Mouse (Mus musculus) brain, embryonic 14.5 days (tissue): ENCODE measurements around the gene 9530068E07Rik.

Source experiments
- CTCF ChIP-seq: fragments of 200-500 bp; IDR thresholded peaks from 2 replicates; pipeline ENCODE4 v1.5.1; 2012; ENCODE audit warnings: inconsistent platforms, mild to moderate bottlenecking, moderate library complexity, borderline replicate concordance; ENCODE audit not compliant: insufficient read depth, insufficient read length; ENCODE audit errors: extremely low read depth
- POLR2A ChIP-seq: fragments of 200-500 bp; IDR thresholded peaks from 2 replicates; pipeline ENCODE4 v1.6.1; 2012; ENCODE audit warnings: mild to moderate bottlenecking, inconsistent platforms, borderline replicate concordance; ENCODE audit not compliant: poor library complexity, insufficient read depth, insufficient read length, severe bottlenecking; ENCODE audit errors: extremely low read depth

DNA sequence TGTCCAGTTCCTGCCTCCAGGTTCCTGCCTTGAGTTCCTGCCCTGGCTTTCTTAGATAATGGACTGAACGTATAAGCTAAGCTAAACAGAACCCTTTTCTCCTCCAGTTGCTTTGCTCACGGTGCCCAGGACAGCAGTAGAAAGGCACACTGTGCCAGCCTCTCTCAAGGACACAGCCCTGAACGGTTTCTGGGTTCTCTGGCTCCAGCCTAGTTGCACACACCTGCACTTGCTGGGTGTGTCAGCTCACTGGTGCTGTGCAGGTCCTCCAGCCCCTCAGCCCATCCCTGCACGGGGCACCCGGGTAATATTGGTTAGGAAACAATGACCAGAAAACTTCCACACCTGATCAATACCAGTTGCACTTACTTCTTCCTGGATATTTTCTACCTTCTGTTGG lies 35.9 kb downstream of the 9530068E07Rik start:
- TF ChIP-seq POLR2A: no peak
- TF ChIP-seq CTCF: no peak
